Mouse (Mus musculus) embryonic fibroblast, embryonic 13.5 days (primary cell): ENCODE data around the gene Klk13. TPM values are rescaled to one million over a fixed set of nuclear protein-coding genes. Genes with fewer than 3 reads are reported as not detected.
"Not testable (repeated sequence)": the region's sequence is repeated elsewhere in the genome, so short reads cannot be mapped to it uniquely, and the experiment has no call there.

ENCODE experiments used
- H3K27ac ChIP-seq: 2 replicates; pipeline ENCODE4 v1.5.1; 2012; ENCODE audit warnings: low read length, control low read depth, inconsistent platforms; ENCODE audit not compliant: insufficient read depth
- H3K4me1 ChIP-seq: 2 replicates; pipeline ENCODE4 v1.6.1; 2011; ENCODE audit warnings: low read length; ENCODE audit not compliant: control insufficient read depth, insufficient read depth
- H3K4me3 ChIP-seq: 2 replicates; pipeline ENCODE4 v1.5.1; 2011; ENCODE audit warnings: mild to moderate bottlenecking, control low read depth, low read length; ENCODE audit not compliant: insufficient read depth
- CTCF ChIP-seq: IDR thresholded peaks from 2 replicates; pipeline ENCODE4 v1.5.1; 2011; ENCODE audit warnings: mild to moderate bottlenecking, control low read depth, low read length, moderate library complexity, borderline replicate concordance; ENCODE audit not compliant: insufficient read depth
- POLR2A ChIP-seq: IDR thresholded peaks from 2 replicates; pipeline ENCODE4 v1.6.1; 2011; ENCODE audit warnings: low read depth, mild to moderate bottlenecking, control low read depth, low read length, moderate library complexity
- polyA plus RNA-seq: library from polyadenylated mRNA; stranded (reverse); fragments of >200 nt; gene quantifications from 2 replicates; pipeline ENCODE4 v1.2.4, GENCODE M21; 2011; ENCODE audit warnings: low read depth; ENCODE audit not compliant: missing spikeins, insufficient read length

Gene Klk13
- not detected in 2 replicates for polyA plus RNA-seq

DNA sequence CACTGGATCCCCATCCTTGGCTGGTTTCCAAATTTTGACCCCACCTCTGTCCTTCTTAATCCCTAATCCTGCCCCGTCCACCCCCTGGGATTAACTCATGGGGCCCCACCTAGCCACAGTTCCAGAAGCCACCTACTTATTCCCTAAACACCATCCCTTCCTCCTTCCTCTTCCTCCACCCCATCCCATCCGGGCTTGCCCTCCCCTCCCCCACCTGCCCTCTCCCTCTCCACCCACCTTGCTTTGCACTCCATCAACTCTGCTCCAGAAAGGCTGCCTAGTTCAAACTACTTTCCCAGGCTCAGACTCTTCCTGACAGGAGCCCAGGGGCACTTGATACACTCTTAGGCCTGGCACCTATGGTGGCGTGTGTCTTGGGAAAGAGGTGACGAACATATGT, at the start of gene Klk13:
TSS of gene Klk13 (plus strand) at position 301 of the 400 bp plus-strand sequence.
- Histone ChIP-seq H3K27ac (no peak within 1 kb of the TSS), H3K4me1 (no peaks in the 10 kb centered on the region), H3K4me3 (no peak within 1 kb of the TSS)
- no peak for TF ChIP-seq POLR2A

DNA sequence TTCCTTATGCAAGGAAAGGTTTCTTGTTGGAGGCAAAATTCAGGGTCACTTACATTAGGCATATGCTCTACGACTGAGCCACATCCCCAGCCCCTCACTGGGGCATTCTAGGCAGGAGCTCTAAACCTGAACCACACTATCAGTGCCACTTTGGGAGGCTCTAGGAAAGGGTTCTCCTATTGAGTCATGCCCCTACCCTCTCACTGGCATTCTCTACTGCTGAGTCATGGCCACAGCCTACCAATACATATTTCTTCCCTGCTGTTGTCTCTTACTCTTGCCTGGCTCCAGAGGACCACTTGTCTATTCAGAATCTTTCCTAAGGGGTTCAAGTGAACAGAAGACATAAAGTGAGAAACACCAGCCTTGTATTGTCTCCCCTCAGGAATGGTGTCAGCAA, 49.6 kb upstream of the Klk13 start:
- Histone ChIP-seq H3K27ac (peak overlapping the region; percentile 48; the same call in 1 of the 2 replicates), H3K4me3 (no peak overlapping the region), H3K4me1 (peaks cover 4% of the 10 kb centered on the region; the same call in 1 of the 2 replicates)
- no peak for TF ChIP-seq POLR2A
- no peak for TF ChIP-seq CTCF

DNA sequence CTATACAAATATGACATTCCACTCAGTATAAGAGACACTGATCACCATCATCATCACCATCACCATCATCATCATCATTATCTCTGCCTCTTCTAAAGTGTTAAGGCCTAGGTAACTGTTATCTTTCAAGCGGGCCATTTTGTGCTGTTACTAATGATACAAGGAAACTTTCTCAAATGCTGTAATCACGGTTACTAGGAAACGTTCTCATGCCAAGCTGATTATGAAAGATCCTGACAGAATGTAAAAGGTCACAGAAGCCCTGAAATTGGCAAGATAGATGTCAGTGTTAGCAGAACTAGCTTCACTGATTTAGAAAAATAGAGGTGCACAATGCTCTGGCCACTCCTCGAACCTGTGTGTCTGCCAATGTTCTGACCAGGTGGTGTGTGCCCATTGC, 45.1 kb upstream of the Klk13 start:
- not testable (repeated sequence) for H3K4me3 ChIP-seq, H3K4me1 ChIP-seq, H3K27ac ChIP-seq

DNA sequence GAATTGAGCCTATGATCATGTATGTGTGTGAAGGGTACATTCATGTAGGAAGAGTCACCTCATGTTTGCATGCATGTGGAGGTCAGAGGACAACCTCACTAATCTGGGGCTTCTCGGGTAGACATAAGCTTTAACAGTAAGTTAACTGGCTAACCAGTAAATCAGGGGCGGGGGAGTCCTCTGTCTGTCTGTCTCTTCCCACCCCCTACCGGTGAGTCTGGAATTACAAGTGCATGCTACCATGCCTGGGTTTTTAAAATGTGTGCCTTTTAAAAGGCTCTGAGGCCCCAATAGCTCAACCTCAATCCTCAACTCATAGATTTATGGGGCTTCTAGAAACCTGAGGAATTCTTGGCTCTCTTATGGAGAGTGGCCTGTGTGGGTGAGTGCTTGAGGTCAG, 43.8 kb upstream of the Klk13 start:
- H3K4me3 ChIP-seq = no peak overlapping the region
- TF ChIP-seq CTCF (no peak), POLR2A (no peak)
- H3K4me1 ChIP-seq = no peaks in the 10 kb centered on the region
- H3K27ac ChIP-seq = no peak overlapping the region

DNA sequence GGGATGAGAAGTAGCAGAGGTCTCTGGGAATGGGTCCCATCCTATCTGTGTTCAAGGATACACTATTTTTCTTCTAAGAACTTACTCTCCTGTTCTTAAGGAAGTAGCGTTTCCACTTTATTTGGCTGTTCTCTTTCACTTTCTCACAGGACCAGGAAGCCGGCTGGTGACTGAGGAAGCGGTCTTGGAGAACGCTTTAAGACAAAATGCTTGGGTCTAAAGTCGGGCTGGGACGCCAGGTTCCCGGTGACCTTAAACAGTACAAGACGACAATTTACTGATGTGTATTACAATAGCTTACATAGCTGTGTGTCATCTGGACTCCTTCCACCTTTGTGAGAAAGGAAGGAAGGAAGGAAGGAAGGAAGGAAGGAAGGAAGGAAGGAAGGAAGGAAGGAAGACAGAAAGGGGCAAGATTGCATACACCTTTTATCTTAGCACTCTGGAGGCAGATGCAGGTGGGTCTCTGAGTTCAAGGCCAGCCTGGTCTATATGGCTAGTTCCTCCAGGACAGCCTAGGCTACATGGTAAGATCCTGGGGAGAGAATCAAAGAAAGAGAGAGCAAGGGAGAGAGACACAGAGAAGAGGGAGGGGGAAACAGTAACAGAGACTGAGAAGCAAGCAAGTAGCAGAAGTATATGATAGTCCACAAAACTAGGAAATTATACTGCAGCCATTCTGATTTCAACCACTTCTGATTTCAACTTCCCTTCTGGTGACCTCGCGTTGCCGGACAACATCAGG, 41.1 kb upstream of the Klk13 start:
- 0 out of 2 replicates have a peak overlapping the region, but pooled peaks have one; percentile 3 for H3K4me3 ChIP-seq
- peak overlapping the region; percentile 4; the same call in 1 of the 2 replicates for H3K27ac ChIP-seq
- no peaks in the 10 kb centered on the region for H3K4me1 ChIP-seq
- TF ChIP-seq POLR2A (no peak), CTCF (no peak)

DNA sequence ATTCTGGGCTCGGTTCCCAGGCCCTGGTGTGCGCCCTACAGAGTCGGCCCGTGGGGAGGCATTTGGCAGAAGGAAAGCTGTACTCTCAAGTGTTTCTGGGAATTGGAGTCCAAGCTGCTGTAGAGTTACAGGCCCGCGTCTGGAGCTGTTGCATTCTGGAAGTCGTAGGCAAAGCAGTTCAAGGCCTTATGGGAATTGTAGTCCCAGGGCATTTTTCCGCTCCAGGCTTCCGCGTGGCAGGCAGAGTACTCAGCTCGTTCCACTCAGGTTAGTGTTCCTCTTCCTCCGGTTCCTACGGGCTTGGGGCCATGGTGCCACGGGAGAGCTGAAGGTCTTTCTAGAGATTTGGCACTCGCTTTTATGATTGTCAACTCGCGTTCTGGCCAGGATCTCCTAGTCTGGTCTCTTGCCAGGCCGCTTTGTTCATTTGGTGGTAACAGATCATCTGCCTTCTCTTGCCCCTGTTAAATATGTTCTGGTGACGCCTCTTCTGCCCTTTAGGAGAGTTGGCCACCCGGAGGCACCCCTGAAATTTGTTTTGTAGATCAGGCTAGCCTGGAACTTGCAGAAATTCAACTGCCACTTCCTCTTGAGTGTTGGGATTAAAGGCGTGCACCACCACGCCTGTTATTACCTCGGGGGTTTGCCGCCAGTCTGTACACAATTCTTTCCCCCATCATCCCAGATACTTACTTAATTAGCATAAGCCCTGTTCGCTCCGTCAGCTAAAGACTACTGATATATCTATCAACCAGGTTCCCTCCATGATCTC, 40.4 kb upstream of the Klk13 start, which contains the start of gene Ctu1:
TSS of gene Ctu1 (plus strand) at position 208 of the 772 bp plus-strand sequence.
- Histone ChIP-seq H3K4me1 (no peaks in the 10 kb centered on the region), H3K4me3 (peak within 1 kb of the TSS; percentile 94), H3K27ac (peak within 1 kb of the TSS; percentile 38)
- peak; percentile 73 for TF ChIP-seq POLR2A
- no peak for TF ChIP-seq CTCF

DNA sequence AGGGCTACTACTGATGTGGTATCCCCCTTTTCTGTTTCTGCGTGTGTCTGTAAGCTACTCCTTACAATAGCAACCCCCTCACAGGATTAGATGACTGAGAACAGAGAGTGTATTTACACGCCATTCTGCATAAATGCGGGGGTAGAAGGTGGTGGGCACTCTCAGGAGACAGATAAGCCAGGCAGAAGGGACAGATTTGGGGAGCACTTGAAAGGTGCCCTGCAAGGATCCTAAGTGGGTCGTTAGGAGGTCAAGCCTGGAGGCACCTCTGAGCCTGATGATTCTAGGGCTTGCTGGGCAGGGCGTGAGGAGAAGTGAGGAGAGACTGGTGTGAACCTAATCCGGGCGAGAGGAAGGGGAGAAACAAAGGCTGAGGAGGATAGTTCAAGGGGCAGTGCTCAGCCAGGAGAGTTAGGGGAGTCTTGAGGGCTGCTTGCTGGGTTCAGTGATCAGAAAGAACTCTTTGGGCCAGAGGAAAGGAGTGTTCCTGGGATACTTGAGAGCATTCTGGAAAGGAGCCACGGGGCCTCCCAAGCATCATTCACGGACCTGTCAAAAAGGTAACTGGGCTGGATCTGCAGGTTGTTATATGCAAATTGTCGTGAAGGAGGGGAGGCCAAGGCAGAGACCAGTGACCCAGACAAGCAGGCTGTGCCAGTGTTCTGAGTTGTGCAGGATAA, 39.6 kb upstream of the Klk13 start:
- H3K4me1 ChIP-seq = no peaks in the 10 kb centered on the region
- H3K27ac ChIP-seq = no peak overlapping the region
- peak overlapping the region; percentile 94 for H3K4me3 ChIP-seq
- TF ChIP-seq CTCF (no peak), POLR2A (no peak)

DNA sequence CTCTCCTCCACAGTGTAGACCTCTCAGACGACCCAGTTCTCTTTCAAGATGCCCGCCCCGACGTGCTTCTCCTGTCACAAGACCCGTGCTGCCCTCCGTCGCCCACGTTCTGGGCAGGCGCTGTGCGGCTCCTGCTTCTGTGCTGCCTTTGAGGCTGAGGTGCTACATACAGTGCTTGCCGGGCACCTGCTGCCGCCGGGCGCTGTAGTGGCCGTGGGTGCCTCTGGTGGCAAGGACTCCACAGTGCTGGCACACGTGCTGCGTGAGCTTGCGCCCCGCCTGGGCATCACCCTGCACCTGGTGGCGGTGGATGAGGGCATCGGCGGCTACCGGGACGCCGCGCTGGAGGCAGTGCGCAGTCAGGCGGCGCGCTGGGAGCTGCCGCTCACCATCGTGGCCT, 37.3 kb upstream of the Klk13 start:
- Histone ChIP-seq H3K4me1 (no peaks in the 10 kb centered on the region), H3K4me3 (no peak overlapping the region), H3K27ac (no peak overlapping the region)
- no peak for TF ChIP-seq POLR2A
- no peak for TF ChIP-seq CTCF

DNA sequence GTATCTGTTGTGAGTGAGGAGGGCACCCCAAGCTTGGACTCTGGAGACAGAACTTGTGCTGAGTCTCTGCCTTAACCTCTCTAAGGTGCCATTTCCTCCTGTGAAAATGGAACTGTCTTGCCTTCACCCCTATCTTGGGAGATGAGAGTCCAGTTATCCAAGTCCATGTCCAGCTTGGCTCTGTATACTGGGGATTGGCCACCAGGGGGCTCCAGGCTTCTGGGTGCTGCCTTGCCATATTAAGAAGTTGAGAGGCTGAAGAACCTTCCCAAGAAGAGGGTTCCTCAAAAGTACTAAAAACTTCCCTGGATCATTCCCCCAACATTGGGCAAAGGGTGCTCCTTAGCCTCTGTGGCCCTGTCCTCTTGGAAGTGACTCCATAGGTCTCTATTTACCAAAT, 33.9 kb upstream of the Klk13 start:
- H3K27ac ChIP-seq = no peak overlapping the region
- no peak overlapping the region for H3K4me3 ChIP-seq
- TF ChIP-seq CTCF (0 out of 2 replicates have a peak, but pooled peaks have one; percentile 12), POLR2A (no peak)
- H3K4me1 ChIP-seq = no peaks in the 10 kb centered on the region

DNA sequence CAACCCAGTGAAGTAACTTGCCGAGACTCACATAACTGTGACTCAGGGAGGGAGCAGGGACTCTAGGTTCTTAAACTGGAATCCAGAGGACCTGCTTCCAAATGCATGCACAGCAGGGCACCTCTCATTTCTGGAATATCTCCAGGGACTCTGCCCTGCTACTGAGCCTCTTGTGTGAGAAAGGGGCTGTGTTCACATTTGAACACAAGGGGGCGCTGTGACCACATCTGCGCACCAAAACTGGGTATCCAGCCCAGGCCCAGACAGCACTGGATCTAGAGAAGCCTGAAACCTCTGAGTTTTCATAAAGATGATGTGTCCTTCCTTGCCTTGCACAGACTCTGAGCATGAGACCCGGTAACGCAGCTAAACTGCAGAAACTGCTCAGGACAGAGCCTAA, 31.4 kb upstream of the Klk13 start:
- no peak overlapping the region for H3K4me3 ChIP-seq
- H3K27ac ChIP-seq = no peak overlapping the region
- TF ChIP-seq POLR2A (no peak), CTCF (peak; percentile 78)
- H3K4me1 ChIP-seq = no peaks in the 10 kb centered on the region

DNA sequence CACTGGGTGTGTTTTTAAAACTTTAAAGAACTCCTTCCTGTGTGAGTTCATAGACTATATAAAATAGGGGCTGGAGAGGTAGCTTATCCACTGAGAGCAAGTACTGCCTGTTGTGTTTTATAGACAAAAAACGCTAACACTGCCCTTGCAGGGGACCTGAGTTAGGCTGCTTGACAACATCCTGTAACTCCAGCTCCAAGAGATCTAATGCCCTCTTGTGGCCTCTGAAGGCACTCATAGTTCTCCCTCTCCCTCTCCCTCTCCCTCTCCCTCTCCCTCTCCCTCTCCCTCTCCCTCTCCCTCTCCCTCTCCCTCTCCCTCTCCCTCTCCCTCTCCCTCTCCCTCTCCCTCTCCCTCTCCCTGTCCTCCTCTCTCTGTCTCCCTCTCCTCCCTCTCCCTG, 29.9 kb upstream of the Klk13 start:
- not testable (repeated sequence) for H3K27ac ChIP-seq, H3K4me3 ChIP-seq

More for the DNA sequence above, 29.9 kb upstream of the Klk13 start:
- H3K4me1 ChIP-seq = not testable (repeated sequence)
